Mouse (Mus musculus): ENCODE measurements around the gene Rab37. TPM values are rescaled to one million over a fixed set of nuclear protein-coding genes. Genes with fewer than 3 reads are reported as not detected.

Rab37 gene
- polyA plus RNA-seq, 1 experiment from 2014 or later, result 1.7 TPM

DNA sequence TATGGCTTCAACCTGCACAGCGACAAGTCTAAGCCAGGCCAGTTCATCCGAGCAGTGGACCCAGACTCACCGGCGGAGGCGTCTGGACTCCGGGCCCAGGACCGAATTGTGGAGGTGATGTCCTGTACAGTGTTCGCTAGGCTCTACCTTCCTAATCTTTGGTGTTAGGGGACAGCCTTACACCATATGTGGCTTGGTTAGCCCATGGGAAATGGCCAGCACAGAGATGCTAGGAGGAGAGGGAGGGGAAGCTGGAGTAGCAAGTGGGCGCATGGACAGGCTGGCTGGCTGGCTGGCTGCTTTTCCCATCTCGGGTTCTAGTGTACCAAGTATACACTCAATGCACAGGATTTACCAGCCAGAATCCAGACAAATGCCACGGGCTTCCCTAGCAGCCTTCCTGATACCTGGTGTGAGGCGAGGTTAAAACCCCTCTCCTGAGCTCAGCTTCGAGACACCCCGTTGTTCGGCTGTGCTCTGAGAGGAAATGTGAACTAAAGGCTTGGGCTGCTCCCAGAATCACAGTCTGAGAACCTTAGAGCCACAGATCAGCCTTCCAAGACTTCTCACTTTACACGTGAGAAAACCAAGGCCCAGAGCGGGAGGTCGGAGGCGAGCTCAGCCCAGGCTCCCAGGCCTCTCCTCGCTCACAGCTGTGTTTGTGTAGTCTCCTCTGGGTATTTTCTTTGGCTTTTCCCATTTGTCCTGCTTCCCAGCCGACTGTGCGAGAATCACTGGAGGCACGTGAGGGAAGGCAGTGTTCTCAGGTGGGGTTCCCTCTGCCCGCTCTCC, 85.4 kb downstream of the Rab37 start:
- WGBS, result 70% methylated on average over 24 of the region's 24 CpGs
- DNase-seq (ENCODE audit: low spot score) (no peak), ATAC-seq (ENCODE audit: low FRiP score, low TSS enrichment) (no peak)
- H3K4me2 ChIP-seq (replicated peaks; ENCODE audit: low read depth), result no peak overlapping the region
- no peaks in the 10 kb centered on the region for H3K9me3 ChIP-seq (ENCODE audit: control insufficient read depth, low read length)
- H3K27me3 ChIP-seq (ENCODE audit: control insufficient read depth, insufficient read depth, low read length), result no peaks in the 10 kb centered on the region
- H3K27ac ChIP-seq (replicated peaks), result 0 out of 2 replicates have a peak overlapping the region, but pooled peaks have one; percentile 2
- no peak for TF ChIP-seq EP300 (optimal IDR thresholded peaks at IDR 0.05)
- TF ChIP-seq CTCF (IDR thresholded peaks at IDR 0.05; ENCODE audit: low read depth), result no peak
- H3K4me1 ChIP-seq (replicated peaks; ENCODE audit: control insufficient read depth, insufficient read depth), result peaks cover 17% of the 10 kb centered on the region
- H3K4me3 ChIP-seq (ENCODE audit: low read depth, low read length), result no peak overlapping the region
- H3K9ac ChIP-seq (ENCODE audit: low read length), result no peak overlapping the region
- H3K36me3 ChIP-seq (ENCODE audit: control insufficient read depth, insufficient read depth, low read length), result no peaks in the 10 kb centered on the region

DNA sequence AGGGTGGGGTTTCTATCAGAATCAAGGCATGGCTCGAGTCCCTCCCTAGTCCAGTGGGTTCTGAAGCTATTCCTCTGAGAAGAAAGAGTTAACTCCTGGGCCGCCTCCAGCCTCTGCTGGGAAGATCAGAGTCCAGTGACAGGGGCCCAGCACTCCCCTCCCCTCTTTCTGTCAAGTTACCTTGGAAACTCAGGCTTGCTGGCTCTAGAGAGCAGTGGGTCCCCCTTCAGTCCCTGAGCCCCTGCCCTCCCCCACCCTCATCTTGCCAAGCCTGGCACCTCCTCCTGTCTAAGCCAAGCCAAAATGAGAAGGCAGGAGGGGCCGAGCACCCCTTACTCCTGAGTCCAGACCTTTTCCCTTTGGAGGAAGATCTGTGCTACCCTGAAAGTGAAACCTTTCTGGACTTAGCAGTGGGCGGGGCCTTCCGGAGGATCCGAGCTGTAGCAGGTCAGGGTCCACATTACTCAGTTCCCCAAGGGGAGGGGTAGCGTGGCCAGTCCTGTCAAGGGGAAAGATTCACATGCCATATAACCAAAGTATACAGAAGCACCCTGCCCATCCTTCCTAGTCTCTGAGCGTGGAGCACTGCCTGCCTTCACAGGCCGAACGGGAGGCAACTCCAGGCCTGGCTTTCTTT, 86.4 kb downstream of the Rab37 start:
- peaks cover 10% of the 10 kb centered on the region for H3K4me1 ChIP-seq (replicated peaks; ENCODE audit: control insufficient read depth, insufficient read depth)
- WGBS, result 26% methylated on average over 10 of the region's 10 CpGs
- no peaks in the 10 kb centered on the region for H3K27me3 ChIP-seq (ENCODE audit: control insufficient read depth, insufficient read depth, low read length)
- no peak overlapping the region for H3K4me3 ChIP-seq (ENCODE audit: low read depth, low read length)
- no peaks in the 10 kb centered on the region for H3K36me3 ChIP-seq (ENCODE audit: control insufficient read depth, insufficient read depth, low read length)
- peak; percentile 35; the same call in 1 of the 2 replicates for ATAC-seq (ENCODE audit: low FRiP score, low TSS enrichment)
- H3K27ac ChIP-seq (replicated peaks), result 0 out of 2 replicates have a peak overlapping the region, but pooled peaks have one; percentile 24
- peak; percentile 65 for DNase-seq (ENCODE audit: low spot score)
- H3K4me2 ChIP-seq (replicated peaks; ENCODE audit: low read depth), result peak overlapping the region; percentile 31; the same call in 1 of the 2 replicates
- no peak overlapping the region for H3K9ac ChIP-seq (ENCODE audit: low read length)
- no peaks in the 10 kb centered on the region for H3K9me3 ChIP-seq (ENCODE audit: control insufficient read depth, low read length)
- TF ChIP-seq CTCF (IDR thresholded peaks at IDR 0.05; ENCODE audit: low read depth) (no peak), EP300 (optimal IDR thresholded peaks at IDR 0.05) (no peak)

DNA sequence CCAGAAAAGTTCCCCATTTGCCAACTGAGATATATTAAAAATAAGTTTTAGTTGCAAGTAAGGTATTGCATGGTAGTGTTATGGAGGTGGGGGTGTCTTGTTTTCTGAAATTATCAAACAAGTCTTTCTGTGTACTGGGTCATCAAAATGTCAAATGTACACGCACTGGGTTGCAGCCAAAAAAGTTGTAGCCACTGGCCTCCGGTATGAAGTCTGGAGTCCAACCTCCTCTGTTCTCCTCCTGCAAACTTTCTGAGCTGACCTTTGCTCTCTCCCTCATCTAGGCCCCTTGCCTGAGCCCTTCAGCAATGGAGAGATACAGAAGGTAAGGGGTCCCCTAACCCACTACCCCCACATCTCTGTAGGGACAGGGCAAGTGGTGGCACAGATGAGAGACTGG, 87.5 kb downstream of the Rab37 start:
- 58% methylated on average over 2 of the region's 2 CpGs for WGBS
- no peak overlapping the region for H3K4me3 ChIP-seq (ENCODE audit: low read depth, low read length)
- H3K27ac ChIP-seq (replicated peaks), result no peak overlapping the region
- no peaks in the 10 kb centered on the region for H3K36me3 ChIP-seq (ENCODE audit: control insufficient read depth, insufficient read depth, low read length)
- H3K4me1 ChIP-seq (replicated peaks; ENCODE audit: control insufficient read depth, insufficient read depth), result 0 out of 2 replicates have a peak, but pooled peaks cover 5% of the 10 kb centered on the region
- TF ChIP-seq CTCF (IDR thresholded peaks at IDR 0.05; ENCODE audit: low read depth), result no peak
- TF ChIP-seq EP300 (optimal IDR thresholded peaks at IDR 0.05), result no peak
- no peak for DNase-seq (ENCODE audit: low spot score)
- H3K9ac ChIP-seq (ENCODE audit: low read length), result 0 out of 2 replicates have a peak overlapping the region, but pooled peaks have one; percentile 13
- H3K27me3 ChIP-seq (ENCODE audit: control insufficient read depth, insufficient read depth, low read length), result no peaks in the 10 kb centered on the region
- H3K9me3 ChIP-seq (ENCODE audit: control insufficient read depth, low read length), result no peaks in the 10 kb centered on the region
- H3K4me2 ChIP-seq (replicated peaks; ENCODE audit: low read depth), result no peak overlapping the region
- ATAC-seq (ENCODE audit: low FRiP score, low TSS enrichment), result no peak

DNA sequence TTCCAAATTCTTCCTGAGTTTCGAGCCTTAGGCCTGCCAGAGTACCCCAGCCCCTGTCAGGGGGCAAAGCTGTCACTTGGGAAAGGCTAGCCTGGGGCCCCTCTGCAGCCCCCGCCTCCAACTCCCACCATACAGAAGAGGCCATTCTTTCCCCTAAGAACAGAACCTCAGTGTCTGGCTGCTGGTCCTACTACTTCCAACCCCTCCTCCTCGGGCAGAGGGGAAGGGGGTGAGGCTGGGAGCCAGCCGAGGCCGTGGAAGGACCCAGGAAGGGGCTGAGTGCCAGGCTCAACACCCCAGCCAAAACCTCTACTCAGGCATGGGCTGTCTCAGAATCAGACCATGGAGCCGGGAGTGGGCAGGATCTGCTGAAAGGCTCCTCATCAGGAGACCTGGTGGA, 88.0 kb downstream of the Rab37 start:
- TF ChIP-seq EP300 (optimal IDR thresholded peaks at IDR 0.05) (no peak), CTCF (IDR thresholded peaks at IDR 0.05; ENCODE audit: low read depth) (no peak)
- Histone ChIP-seq H3K9me3 (ENCODE audit: control insufficient read depth, low read length) (no peaks in the 10 kb centered on the region), H3K36me3 (ENCODE audit: control insufficient read depth, insufficient read depth, low read length) (no peaks in the 10 kb centered on the region), H3K27me3 (ENCODE audit: control insufficient read depth, insufficient read depth, low read length) (no peaks in the 10 kb centered on the region), H3K4me2 (replicated peaks; ENCODE audit: low read depth) (no peak overlapping the region), H3K4me1 (replicated peaks; ENCODE audit: control insufficient read depth, insufficient read depth) (0 out of 2 replicates have a peak, but pooled peaks cover 2% of the 10 kb centered on the region), H3K27ac (replicated peaks) (no peak overlapping the region), H3K9ac (ENCODE audit: low read length) (0 out of 2 replicates have a peak overlapping the region, but pooled peaks have one; percentile 13), H3K4me3 (ENCODE audit: low read depth, low read length) (no peak overlapping the region)
- ATAC-seq (ENCODE audit: low FRiP score, low TSS enrichment) (no peak), DNase-seq (ENCODE audit: low spot score) (no peak)
- WGBS, result 56% methylated on average over 6 of the region's 6 CpGs

DNA sequence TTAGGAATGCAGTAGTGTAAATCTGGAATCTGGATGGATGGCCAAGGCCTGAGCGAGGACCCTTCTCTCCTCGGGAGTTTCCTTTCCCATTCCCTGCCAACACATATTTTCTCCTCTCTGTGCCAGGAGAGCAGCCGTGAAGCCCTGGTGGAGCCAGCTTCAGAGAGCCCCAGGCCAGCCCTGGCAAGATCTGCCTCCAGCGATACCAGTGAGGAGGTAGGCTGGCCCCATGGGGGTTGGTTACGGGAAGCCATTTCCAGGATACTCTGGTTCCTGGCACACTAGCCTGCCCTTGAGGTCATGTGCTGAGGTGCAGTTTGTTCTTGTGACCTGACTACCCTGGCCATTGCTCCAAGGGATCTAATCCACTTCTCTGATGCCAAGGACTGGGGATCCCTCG, 88.7 kb downstream of the Rab37 start:
- H3K9me3 ChIP-seq (ENCODE audit: control insufficient read depth, low read length), result no peaks in the 10 kb centered on the region
- no peak overlapping the region for H3K27ac ChIP-seq (replicated peaks)
- no peak for ATAC-seq (ENCODE audit: low FRiP score, low TSS enrichment)
- 57% methylated on average over 6 of the region's 6 CpGs for WGBS
- H3K36me3 ChIP-seq (ENCODE audit: control insufficient read depth, insufficient read depth, low read length), result no peaks in the 10 kb centered on the region
- H3K4me1 ChIP-seq (replicated peaks; ENCODE audit: control insufficient read depth, insufficient read depth), result 0 out of 2 replicates have a peak, but pooled peaks cover 2% of the 10 kb centered on the region
- H3K27me3 ChIP-seq (ENCODE audit: control insufficient read depth, insufficient read depth, low read length), result no peaks in the 10 kb centered on the region
- no peak overlapping the region for H3K4me3 ChIP-seq (ENCODE audit: low read depth, low read length)
- no peak for TF ChIP-seq EP300 (optimal IDR thresholded peaks at IDR 0.05)
- no peak for TF ChIP-seq CTCF (IDR thresholded peaks at IDR 0.05; ENCODE audit: low read depth)
- H3K4me2 ChIP-seq (replicated peaks; ENCODE audit: low read depth), result no peak overlapping the region
- H3K9ac ChIP-seq (ENCODE audit: low read length), result no peak overlapping the region
- no peak for DNase-seq (ENCODE audit: low spot score)
